10 mouse cellular contexts compared by ENCODE assay signal in genomic region chr9:58815552-58816260, GRCm38 (mm10). TPM values are rescaled to one million over a fixed set of nuclear protein-coding genes. Genes with fewer than 3 reads are reported as not detected.
DNase-seq lines count a peak whose midpoint lies in the region; ATAC-seq lines count a peak whose summit lies in the region.
"Had no signal": no experiment of that assay in that cellular context is flagged by ENCODE, and none has a peak within 500 bp of the region (broad histone marks: within the 10 kb centered on the region; RNA-seq: fewer than 3 reads in every experiment).

No protein-coding gene starts in this region.

- H3K4me3 ChIP-seq in forebrain, embryonic 14.5 days (ENCODE audit: low read depth, low read length): no peak overlapping the region
- H3K4me3 ChIP-seq in forebrain, embryonic 12.5 days (replicated peaks): no peak overlapping the region

- H3K27ac ChIP-seq in forebrain, embryonic 14.5 days (ENCODE audit: low read depth, low read length): no peak overlapping the region
- no peak overlapping the region for H3K27ac ChIP-seq in forebrain, embryonic 12.5 days
- H3K27ac ChIP-seq: liver, embryonic 14.5 days had no signal

- no peaks in the 10 kb centered on the region; the same call in 1 of the 2 replicates for H3K27me3 ChIP-seq in forebrain, embryonic 14.5 days (replicated peaks; ENCODE audit: control insufficient read depth, insufficient read depth, low read length)
- peaks cover 56% of the 10 kb centered on the region for H3K27me3 ChIP-seq in forebrain, embryonic 12.5 days

- H3K9me3 ChIP-seq in forebrain, embryonic 14.5 days (replicated peaks; ENCODE audit: control insufficient read depth, low read length): no peaks in the 10 kb centered on the region
- H3K9me3 ChIP-seq in forebrain, embryonic 12.5 days: no peaks in the 10 kb centered on the region

- peak; percentile 49 for ATAC-seq in forebrain, embryonic 14.5 days
- ATAC-seq in forebrain, embryonic 12.5 days (ENCODE audit: low FRiP score): no peak
- ATAC-seq: hindbrain, embryonic 16.5 days had no signal

- no peaks in the 10 kb centered on the region for H3K36me3 ChIP-seq in forebrain, embryonic 14.5 days (ENCODE audit: control insufficient read depth, insufficient read depth, low read length)
- H3K36me3 ChIP-seq in forebrain, embryonic 12.5 days (replicated peaks): no peaks in the 10 kb centered on the region

- H3K4me2 ChIP-seq in forebrain, embryonic 14.5 days (ENCODE audit: low read length): no peak overlapping the region
- H3K4me2 ChIP-seq in forebrain, embryonic 12.5 days: no peak overlapping the region

- H3K9ac ChIP-seq in forebrain, embryonic 14.5 days (ENCODE audit: low read length): no peak overlapping the region
- no peak overlapping the region for H3K9ac ChIP-seq in forebrain, embryonic 12.5 days
- H3K9ac ChIP-seq: liver, embryonic 14.5 days had no signal

- H3K4me1 ChIP-seq in forebrain, embryonic 14.5 days (ENCODE audit: control insufficient read depth, insufficient read depth, low read length): 0 out of 2 replicates have a peak, but pooled peaks cover 2% of the 10 kb centered on the region
- peaks cover 7% of the 10 kb centered on the region; the same call in 1 of the 2 replicates for H3K4me1 ChIP-seq in forebrain, embryonic 12.5 days

- 51% methylated on average over 15 of the region's 15 CpGs for WGBS in forebrain, embryonic 14.5 days
- 54% methylated on average over 15 of the region's 15 CpGs for WGBS in forebrain, embryonic 12.5 days

- no peak for DNase-seq in forebrain, embryonic 14.5 days (ENCODE audit: low spot score)
- DNase-seq in kidney, postnatal 4 days: peak; percentile 49 to 64
- DNase-seq in kidney, postnatal 25 days: no peak
- DNase-seq in layer of hippocampus, adult 9-11 months: peak; percentile 75
- DNase-seq in right cerebral cortex, postnatal 25 days: peak; percentile 69
- no peak for DNase-seq in adrenal gland, postnatal 36 days
- no peak for DNase-seq in spleen, postnatal 10 days (ENCODE audit: low spot score in 2 of 2)

RNA-seq across cellular contexts. Expression of gene Hcn4, which starts 7.5 kb away (rescaled TPM):
- 2.6 and 3.0 TPM in 2 replicates for polyA plus RNA-seq in forebrain, embryonic 14.5 days (2014; fragmentation: Nextera tagmentation; extraction: Ambion mirVana)
- 1.3 and 1.8 TPM in 2 replicates for polyA plus RNA-seq in forebrain, embryonic 12.5 days (2016; fragmentation: Nextera tagmentation; extraction: Ambion mirVana)
- total RNA-seq in adrenal gland, postnatal 36 days (2021): under 1 TPM; 0.40 to 0.66 TPM

Comparison
In these comparisons a context has a peak if more than half of its experiments do, and no peak if none do; other contexts are left out.
1. DNase-seq: peak in kidney, postnatal 4 days (2 of 2), layer of hippocampus, adult 9-11 months (single experiment) and right cerebral cortex, postnatal 25 days (single experiment); none in forebrain, embryonic 14.5 days (single experiment), kidney, postnatal 25 days (0 of 2), adrenal gland, postnatal 36 days (0 of 2) and spleen, postnatal 10 days (0 of 2).